Mouse (Mus musculus) embryo, embryonic 10.5 days (tissue): ENCODE measurements around the gene Tbxa2r.

ENCODE experiments used
- DNase-seq: peaks from one replicate; pipeline ENCODE4 v3.0.0-alpha.2; 2015; ENCODE audit warnings: low spot score

The Tbxa2r gene

DNA sequence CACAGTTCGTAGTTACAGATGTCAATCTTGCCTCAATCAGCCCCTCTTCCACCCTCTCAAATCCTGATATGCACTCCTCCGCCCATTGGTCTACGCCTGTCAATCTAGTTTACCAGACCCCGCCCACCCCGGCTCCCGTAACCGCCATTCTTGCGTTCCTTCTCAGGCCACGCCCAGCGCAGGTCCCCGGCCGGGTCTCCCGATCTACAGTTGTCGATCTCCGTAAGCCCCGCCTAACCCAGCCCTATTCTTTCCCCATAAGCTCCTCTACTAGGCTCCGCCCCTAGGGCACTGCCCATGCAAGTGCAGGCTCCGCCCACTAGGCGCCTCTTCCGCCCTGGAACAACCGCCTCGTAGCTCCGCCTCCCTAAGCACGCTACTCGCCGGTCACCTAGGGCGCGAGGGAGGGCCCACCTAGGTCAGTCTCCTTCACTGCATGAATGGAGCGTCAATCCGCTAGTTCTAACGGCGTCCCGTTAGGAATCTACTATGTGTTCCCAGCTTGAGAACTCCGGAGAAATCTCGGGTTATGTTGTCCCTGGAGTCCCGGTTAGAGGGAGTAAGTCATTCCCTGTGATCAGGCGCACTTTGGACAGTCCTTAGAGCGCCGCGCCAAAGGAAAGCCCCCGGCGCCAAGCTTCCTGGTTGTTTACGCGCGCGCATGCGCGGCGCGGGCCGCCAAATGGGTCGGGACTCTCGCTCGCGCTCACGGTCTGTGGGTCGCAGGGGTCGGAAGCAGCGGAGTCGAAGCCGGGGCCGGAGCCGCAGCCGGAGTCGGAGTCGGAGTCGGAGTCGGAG, 7.8 kb upstream of the Tbxa2r start, which contains the start of gene Cactin:
Gene Cactin, plus strand, starts transcription at position 554 of the 798 bp plus-strand sequence.
- peak; percentile 100 for DNase-seq

DNA sequence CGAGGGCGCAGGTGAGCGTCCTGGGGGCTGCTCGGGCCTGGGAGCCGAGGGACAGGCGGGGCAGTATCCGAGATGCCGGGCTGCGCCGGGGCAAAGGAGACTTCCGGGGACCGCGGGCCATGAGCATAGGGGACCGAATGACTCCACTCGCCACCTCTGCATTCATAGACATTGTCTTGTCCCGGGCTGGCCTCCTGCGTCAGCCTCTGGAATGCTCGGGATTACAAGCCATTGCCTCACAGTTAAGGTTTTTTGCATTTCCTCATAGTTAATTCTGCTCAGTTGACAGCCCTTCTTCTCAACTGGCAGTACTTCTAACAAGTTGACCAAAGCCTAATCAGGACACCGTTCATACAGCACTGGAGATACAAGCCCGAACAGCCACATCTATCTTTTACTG, 7.1 kb upstream of the Tbxa2r start:
- DNase-seq = no peak

DNA sequence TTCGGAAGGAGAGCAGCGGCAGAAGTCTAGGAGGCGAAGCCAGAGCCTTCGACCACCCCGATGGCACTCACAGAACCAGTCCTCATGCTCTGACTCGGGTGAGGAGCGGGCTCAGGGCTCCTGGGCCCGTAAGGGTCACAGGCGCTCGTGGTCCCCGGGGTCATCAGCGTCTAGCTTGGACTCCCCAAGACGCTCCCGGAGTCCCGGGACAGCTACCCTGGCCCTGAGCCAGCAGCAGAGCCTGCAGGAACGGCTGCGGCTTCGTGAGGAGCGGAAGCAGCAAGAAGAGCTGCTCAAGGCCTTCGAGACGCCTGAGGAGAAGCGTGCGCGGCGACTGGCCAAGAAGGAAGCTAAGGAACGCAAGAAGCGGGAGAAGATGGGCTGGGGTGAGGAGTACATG, 6.1 kb upstream of the Tbxa2r start:
- DNase-seq = no peak

DNA sequence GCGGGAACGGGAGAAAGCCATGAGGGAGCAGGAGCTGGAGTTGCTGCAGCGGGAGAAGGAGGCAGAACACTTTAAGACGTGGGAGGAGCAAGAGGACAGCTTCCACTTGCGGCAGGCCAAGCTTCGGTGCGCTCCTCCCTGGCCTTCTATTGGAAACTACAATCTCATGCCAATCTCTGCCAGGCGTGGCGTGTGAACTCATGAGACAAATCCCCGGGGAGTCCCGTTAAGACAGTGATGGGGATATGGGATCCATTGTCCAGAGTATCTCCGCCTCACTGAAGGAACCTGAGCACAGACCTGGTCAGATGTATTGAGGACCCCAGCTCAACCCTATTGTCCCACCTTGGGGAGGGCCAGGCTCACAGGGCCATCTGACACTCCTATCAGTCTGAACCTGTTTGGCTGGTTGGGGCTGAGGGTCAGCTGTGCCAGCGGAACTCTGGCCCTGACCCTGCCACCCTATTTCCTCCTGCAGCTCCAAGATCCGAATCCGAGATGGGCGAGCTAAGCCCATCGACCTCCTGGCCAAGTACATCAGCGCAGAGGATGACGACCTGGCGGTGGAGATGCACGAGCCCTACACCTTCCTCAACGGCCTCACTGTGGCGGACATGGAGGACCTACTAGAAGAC, 5.3 kb upstream of the Tbxa2r start:
- no peak for DNase-seq

DNA sequence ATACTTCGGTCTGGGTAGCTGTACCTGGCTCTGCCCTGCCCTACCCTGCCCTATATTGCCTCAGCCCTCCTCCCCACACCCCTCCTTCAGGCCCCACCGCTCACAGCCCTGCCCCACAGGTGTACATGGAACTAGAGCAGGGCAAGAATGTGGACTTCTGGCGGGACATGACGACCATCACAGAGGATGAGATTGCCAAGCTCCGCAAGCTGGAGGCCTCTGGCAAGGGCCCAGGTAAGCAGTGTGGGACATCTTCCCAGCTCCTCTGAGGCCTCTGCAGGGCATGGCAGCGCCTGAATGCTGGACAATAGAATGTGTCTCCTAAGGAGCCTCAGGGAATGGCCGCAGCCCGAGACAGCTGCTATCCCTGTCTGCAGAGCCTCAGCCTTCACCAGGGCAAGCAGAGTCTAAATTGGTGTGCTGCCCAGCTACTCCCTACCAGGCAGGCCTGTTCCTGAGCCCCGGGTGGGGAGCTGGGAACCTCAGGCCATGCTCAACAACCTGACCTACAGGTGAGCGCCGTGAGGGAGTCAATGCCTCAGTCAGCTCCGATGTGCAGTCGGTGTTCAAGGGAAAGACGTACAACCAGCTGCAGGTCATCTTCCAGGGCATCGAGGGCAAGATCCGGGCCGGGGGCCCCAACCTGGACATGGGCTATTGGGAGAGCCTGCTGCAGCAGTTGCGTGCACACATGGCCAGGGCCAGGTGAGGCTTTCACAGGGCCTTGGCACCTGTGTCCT, 4.6 kb upstream of the Tbxa2r start:
- no peak for DNase-seq

DNA sequence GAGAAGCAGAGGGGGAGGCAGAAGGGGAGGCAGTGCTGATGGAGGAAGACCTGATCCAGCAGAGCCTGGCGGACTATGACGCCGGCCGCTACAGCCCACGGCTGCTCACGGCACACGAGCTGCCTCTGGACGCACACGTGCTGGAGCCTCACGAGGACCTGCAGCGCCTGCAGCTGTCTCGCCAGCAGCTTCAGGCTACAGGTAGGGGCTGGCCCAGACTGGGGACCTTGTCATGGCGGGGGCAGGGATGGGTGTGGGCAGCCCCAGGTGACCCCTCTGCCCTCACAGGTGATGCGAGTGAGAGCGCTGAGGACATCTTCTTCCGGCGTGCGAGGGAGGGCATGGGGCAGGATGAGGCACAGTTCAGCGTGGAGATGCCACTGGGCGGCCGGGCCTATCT, 3.4 kb upstream of the Tbxa2r start:
- DNase-seq = no peak

DNA sequence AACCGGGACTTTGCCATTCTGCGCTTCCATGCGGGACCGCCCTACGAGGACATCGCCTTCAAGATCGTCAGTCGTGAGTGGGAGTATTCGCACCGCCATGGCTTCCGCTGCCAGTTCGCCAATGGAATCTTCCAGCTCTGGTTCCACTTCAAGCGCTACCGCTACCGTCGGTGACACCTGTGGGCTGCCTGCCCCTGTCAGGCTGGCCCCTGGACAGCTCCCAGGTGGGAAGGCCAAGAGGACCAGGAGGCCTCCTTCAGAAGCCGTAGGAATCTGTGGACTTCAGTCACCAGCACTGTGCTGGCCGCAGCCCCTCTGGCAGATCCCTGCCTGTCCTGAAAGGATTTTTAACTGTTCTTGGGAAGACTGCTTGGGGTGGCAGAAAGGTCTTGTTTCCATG, 2.8 kb upstream of the Tbxa2r start:
- no peak for DNase-seq

DNA sequence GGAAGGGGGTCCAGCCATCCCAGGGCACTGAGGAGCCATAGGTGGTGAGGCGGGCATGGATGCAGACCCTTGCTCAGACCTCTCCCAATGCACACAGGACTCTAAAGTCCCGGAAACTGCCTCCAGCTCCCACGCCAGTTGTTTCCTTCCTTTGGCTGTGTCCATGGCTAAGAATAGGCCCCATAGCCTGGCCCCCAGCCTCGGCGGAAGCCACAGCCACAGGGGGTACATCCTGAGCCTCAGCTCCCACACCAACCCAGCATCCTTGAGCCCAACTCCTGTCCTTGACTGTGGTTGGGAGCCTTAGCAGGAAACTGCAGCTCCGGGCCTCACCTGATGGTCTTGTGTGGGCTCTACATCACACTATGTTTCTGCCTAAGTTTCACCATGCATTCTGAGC, 1.7 kb upstream of the Tbxa2r start:
- no peak for DNase-seq

DNA sequence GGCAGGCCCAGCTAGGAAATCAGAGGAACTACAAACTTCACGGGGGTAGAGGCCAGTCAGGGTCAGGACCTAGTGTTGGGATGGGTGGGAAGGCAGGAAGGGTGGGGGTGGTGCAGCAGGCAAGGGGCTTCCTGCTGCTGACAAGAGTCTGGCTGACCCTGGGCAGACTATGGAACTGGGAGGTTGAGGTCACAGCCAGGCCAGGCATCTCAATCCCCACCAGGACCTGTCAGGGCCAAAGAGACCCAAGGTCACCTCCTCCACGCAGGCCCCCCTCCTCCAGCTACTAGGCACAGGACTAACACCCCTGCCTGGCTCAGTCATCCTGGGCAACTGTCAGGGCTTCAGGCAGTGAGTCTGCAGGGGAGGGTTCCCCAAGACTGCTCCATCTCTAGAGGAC, 572 bp upstream of the Tbxa2r start:
- DNase-seq = no peak

DNA sequence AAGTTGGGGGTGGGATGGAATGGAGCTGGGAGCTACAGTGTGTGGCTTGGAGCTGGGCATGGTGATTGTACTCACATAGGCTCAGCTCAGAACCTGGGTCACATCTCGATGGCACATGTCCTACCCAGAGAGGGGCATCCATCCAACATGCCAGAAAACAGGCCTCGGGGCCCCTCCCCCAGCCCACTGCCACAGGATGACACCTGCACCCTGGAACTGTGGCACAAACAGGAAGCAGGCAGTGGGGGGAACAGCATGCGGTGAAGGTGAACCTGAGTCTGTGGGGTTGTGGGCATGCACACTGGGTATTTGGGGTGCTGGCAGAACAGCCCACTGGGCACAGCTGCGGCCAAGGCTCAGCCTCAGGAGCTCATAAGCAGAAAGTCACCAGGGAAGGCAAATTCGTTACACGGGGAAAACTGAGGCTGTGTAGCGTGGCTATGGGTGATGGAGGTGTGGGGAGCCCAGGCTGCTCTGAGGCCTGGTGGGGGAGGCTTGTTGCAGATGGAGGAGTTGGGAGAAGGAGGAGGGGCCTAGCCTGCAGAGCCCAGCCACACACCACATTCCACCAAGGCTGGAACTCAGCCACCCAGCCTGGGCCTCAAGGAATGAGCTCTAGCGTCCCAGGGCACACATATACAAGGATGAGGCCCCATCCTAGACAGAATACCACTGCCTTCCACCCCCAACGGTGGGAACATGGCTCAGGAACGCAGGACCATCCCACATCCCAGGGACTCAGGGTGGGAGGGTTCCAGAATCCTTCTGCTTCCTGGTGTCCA, 854 bp downstream of the Tbxa2r start:
- DNase-seq = no peak

DNA sequence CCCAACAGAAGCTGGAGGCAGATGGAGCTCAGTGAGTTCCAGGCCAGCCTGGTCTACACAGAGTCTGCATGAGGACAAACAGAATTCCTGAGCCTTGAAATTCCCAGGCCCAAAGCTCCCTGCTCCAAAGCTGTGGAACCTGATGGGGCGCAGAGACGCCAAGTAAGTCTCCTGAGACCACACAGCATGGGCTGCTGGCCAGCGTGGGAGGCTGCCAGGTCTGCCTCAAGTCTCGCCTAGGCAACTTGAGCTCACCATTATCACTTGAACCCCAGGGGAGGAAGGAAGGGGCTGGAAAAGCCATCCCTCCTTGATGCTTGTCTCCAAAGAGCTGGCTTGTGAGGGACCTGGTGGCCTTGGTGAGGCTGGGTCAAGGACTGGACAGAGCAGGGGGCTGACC, 1.5 kb downstream of the Tbxa2r start:
- DNase-seq = no peak

DNA sequence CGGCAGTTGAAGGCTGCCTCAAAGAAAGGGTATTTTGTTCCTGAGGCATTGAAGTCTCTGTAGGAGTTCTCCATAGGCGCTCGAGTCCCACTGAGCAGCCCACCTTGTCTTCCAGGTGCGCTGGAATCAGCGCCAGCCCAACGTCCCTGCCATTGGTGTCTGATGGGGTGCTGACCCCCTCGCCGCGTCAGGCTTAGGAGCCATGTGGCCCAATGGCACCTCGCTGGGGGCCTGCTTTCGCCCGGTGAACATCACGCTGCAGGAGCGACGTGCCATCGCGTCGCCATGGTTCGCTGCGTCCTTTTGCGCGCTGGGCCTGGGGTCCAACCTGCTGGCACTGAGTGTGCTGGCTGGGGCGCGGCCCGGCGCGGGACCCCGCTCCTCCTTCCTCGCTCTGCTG, 3.7 kb downstream of the Tbxa2r start:
- no peak for DNase-seq

DNA sequence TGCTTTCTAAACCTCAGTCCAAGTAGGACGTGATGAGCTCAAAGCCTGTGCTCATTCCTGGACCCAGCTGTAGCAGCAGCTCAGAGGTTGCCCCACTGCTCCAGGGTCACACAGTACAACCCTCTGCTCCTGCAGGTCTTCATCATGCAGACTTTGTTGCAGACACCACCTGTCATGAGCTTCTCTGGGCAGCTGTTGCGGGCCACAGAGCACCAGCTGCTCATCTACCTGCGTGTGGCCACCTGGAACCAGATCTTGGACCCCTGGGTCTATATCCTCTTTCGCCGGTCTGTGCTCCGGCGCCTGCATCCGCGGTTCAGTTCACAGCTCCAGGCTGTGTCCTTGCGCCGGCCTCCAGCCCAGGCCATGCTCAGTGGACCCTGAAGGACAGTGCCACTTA, 5.8 kb downstream of the Tbxa2r start:
- DNase-seq = no peak

DNA sequence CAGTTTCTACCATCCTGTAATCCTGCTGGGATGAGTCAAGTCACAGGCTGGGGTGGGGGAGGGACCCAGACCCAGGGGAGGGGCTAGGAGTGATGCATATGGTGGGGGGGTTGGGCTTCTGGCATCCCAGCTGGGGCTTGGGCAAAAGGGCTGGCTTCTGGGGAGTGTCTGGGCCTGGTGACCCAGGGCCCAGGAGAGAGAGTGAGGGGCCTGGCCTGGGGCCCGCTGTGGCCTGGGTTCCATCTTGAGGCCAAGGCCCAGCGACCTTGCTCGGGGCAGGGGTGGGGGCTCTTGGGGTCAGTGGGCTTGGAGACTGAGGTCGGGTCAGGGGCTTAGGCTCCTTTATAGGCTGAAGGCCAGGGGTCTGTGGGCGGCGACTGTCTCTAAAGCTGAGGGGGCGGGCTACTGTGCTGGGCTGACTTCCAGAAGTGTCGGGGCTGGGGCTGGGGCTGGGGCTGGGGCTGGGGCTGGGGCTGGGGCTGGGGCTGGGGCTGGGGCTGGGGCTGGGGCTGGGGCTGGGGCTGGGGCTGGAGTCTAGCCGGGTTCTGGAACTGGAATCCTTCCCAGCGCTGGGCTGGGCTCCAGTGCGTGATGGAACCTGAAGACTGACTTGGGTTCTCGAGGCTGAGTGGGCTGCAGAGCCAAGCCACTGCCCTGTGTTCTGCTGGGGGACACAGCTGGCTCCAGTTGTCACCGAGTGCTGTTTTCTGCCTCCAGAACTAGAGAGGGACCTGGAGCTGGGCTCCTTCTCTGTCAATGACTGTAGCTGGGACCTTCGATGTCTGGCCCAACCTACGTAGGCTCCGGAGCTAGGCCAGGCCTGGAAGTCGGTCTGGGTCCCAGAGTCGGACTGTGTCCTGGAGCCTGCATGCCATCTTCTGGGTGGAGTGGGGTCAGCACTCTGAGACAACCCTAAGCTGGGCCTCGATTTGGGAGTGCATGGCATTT, 7.1 kb downstream of the Tbxa2r start:
- DNase-seq = peak; percentile 71

DNA sequence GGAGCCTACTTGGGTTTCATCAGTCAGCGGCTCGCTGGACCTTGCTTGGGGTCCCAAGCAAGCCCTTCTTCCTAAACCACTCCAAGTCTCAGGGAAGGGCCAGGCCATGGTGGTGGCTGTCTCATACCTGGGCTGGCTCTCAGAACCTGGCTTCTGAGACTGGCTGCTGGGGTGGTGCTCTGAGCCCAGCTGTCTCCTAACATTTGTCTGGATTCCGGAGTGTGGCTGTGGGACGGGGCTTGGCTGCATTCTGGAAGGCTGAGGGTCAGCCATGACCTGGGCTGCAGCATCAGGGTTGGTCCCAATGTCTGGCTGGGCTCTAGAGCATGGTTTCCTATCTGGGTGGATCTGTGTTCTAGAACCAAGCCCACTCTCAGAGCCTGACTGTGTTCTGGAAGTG, 8.0 kb downstream of the Tbxa2r start:
- no peak for DNase-seq

DNA sequence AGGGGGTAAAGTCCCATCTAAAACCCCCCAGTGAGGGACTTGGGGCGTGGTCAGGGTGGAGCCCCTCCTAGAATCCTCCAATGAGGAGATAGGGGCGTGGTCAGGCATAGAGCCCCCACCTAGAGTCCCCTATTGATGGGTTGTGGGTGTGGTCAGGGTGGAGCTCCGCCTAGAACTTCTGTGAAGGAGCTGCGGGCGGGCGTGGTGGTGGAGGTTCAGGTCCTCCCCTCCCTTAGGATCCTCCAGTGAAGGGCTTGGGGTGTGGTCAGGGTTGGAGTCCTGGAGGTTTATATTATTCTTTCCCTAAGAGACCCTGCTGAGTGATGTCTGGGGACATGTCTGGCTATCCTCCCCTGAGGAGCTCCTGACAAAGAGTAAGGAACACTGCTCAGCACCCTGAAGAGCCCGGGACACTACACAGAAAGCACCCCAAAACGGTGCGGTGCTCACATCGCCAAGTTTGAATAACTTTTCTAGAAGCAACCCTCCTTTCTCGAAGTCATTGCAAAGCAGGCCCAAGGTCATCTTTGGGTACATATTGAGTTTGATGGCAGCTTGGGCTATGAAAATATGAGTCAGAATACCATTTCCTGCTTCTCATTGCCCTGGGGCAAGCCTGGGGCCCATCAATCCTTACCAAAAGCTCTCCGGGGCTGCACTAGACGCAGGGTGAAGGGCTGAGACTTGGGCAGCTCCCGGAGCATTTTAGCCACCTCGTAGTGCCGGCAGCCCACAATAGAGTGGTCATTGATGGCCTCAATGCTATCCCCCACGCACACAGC, 12.2 kb downstream of the Tbxa2r start:
- no peak for DNase-seq

DNA sequence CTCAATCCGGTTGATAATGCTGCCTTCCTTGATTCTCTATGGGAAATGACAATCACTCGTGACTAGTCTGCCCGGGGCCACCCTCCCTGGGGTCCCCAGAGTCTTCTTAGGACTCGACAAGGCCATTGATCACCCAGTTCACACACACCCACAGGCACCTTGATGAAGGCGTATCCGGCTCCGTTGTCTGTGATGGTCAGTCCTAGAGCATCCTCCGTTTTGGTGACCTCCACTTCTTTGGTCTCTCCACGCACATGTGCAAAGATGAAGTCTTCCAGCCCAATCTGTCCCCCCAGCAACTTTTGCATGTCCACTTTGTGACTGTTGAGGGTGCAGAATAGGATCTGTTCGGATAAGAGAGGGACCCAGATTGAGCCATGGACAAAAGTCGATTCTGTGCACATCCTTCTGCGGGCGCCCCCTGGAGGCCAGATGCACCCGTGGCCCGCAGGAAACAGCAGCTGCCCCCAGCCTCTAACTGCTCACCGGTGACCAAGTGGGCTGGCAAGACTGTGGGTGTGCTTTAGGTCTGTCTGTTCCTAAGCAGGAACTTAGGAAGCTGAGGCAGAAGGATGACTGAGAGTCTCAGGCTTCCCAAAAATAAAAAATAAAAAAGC, 12.9 kb downstream of the Tbxa2r start:
- DNase-seq = peak; percentile 82

DNA sequence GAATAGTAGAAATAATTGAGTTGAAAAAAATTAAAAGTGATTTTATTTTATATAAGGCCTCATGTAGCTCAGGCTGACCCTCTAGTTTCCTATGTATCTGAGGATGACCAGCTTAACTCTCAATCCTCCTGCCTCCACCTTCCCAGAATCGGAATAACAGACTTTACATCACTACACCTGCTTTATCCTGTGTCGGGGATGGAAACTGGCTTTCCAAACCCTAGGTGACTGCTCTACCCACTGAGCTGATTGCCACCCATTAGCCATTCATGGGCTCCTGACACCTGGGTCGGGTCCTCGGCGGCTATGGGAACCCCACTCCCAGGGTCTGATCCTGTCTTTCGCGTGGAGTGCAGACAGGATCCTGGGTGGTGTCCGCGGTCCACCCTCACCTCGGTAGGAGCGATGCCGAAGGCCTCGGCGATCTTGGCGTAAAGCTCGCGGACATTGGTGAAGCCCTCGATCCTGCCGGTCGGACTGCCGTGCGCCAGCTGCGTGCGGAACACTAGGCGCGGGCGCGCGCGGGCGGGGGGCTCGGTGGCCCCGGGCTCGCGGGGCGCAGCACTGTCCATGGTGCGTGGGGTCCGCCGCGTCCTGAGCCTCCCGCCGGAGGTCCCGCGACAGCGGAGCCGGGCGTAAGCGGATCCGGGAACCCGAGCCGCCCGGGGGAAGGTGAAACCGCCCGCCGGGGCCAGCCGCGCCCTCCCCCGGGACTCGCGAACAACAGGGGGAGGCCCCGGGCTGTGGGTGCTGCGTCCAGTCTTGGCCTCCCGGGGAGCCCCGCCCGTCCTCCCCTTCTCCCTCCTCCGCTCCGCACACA, 14.4 kb downstream of the Tbxa2r start, which contains the start of gene Gipc3:
Gene Gipc3, minus strand, starts transcription at position 581 of the 820 bp plus-strand sequence.
- no peak for DNase-seq
